Mouse (Mus musculus) MEL (cell line): ENCODE data around the gene Tprn. TPM values are rescaled to one million over a fixed set of nuclear protein-coding genes. Genes with fewer than 3 reads are reported as not detected.
A peak's percentile ranks its signal among the peaks of the same experiment; 100 is the strongest.

Source experiments
- DNase-seq: peaks from one replicate; pipeline ENCODE4 v3.0.0; 2011; ENCODE audit warnings: low read depth, low spot score
- H3K27ac ChIP-seq: 2 replicates; pipeline ENCODE4 v1.5.1; 2012; ENCODE audit warnings: low read depth, mild to moderate bottlenecking, control low read depth, low read length, moderate library complexity; ENCODE audit not compliant: control insufficient read depth
- H3K27me3 ChIP-seq, 2 experiments: fragments of 150-350 bp in 1 of 2; sonication (generic) in 1 of 2; 2 replicates each; pipeline ENCODE4 v1.6.1; 2012; ENCODE audit warnings: low read length in 2 of 2, mild to moderate bottlenecking in 2 of 2, improper control_type of control experiment in 1 of 2, moderate library complexity in 1 of 2; ENCODE audit not compliant: insufficient read depth in 2 of 2, control insufficient read depth in 1 of 2
- H3K36me3 ChIP-seq, 2 experiments: 2 replicates each; pipeline ENCODE4 v1.6.1; 2012 to 2014; ENCODE audit warnings: low read length in 2 of 2, improper control_type of control experiment in 1 of 2, inconsistent platforms in 1 of 2, mild to moderate bottlenecking in 1 of 2; ENCODE audit not compliant: insufficient read depth in 2 of 2, control insufficient read depth in 1 of 2
- H3K4me1 ChIP-seq, 2 experiments: fragments of 150-350 bp in 1 of 2; sonication (generic) in 1 of 2; 2 replicates each; pipeline ENCODE4 v1.6.1; 2012; ENCODE audit warnings: low read length in 2 of 2, improper control_type of control experiment in 1 of 2, mild to moderate bottlenecking in 1 of 2; ENCODE audit not compliant: insufficient read depth in 2 of 2, control insufficient read depth in 1 of 2
- H3K4me3 ChIP-seq, 2 experiments: fragments of 150-350 bp in 1 of 2; sonication (generic) in 1 of 2; 2 replicates each; pipeline ENCODE4 v1.5.1; 2012; ENCODE audit warnings: low read depth in 2 of 2, low read length in 2 of 2, mild to moderate bottlenecking in 2 of 2, moderate library complexity in 2 of 2, control low read depth in 1 of 2, improper control_type of control experiment in 1 of 2; ENCODE audit not compliant: control insufficient read depth in 1 of 2, insufficient read depth in 1 of 2
- H3K79me2 ChIP-seq: 2 replicates; pipeline ENCODE4 v1.6.1; 2012; ENCODE audit warnings: mild to moderate bottlenecking, low read length, moderate library complexity; ENCODE audit not compliant: control insufficient read depth, poor library complexity, insufficient read depth
- H3K9ac ChIP-seq: 2 replicates; pipeline ENCODE4 v1.6.1; 2012; ENCODE audit warnings: low read depth, mild to moderate bottlenecking, control low read depth, low read length, moderate library complexity; ENCODE audit not compliant: control insufficient read depth, poor library complexity, severe bottlenecking
- H3K9me3 ChIP-seq: fragments of 150-350 bp; sonication (generic); replicated peaks from 2 replicates; pipeline ENCODE4 v1.6.1; 2012; ENCODE audit warnings: mild to moderate bottlenecking, low read length, improper control_type of control experiment, moderate library complexity; ENCODE audit not compliant: insufficient read depth
- CHD1 ChIP-seq: IDR thresholded peaks from 2 replicates; pipeline ENCODE4 v1.6.1; 2012; ENCODE audit warnings: low read depth, mild to moderate bottlenecking, inconsistent platforms, low read length, improper control_type of control experiment
- CTCF ChIP-seq, 3 experiments: IDR thresholded peaks in 2 of 3; conservative IDR thresholded peaks in 1 of 3; 2 replicates each; pipeline ENCODE4 v1.5.1; 2011 to 2012; ENCODE audit warnings: low read length in 3 of 3, low read depth in 2 of 3, mild to moderate bottlenecking in 2 of 3, improper control_type of control experiment in 1 of 3, inconsistent platforms in 1 of 3, mixed read lengths in 1 of 3, moderate library complexity in 1 of 3; ENCODE audit not compliant: control insufficient read depth in 1 of 3, insufficient read depth in 1 of 3, poor library complexity in 1 of 3, severe bottlenecking in 1 of 3
- GATA1 ChIP-seq: IDR thresholded peaks from 2 replicates; pipeline ENCODE4 v1.6.1; 2011; ENCODE audit warnings: low read depth, low read length, improper control_type of control experiment
- HCFC1 ChIP-seq: IDR thresholded peaks from 2 replicates; pipeline ENCODE4 v1.6.1; 2012; ENCODE audit warnings: low read depth, mild to moderate bottlenecking, inconsistent platforms, low read length, improper control_type of control experiment, moderate library complexity
- JUND ChIP-seq: IDR thresholded peaks from 2 replicates; pipeline ENCODE4 v1.6.1; 2011; ENCODE audit warnings: low read depth, mild to moderate bottlenecking, improper control_type of control experiment, low read length
- KAT2A ChIP-seq: conservative IDR thresholded peaks from 2 replicates; pipeline ENCODE4 v1.6.1; 2012; ENCODE audit warnings: low read depth, low read length, improper control_type of control experiment, inconsistent platforms
- MEF2A ChIP-seq: IDR thresholded peaks from 2 replicates; pipeline ENCODE4 v1.6.1; 2014; ENCODE audit warnings: low read depth, mild to moderate bottlenecking, inconsistent platforms, low read length, improper control_type of control experiment; ENCODE audit not compliant: poor library complexity, insufficient replicate concordance, severe bottlenecking; ENCODE audit errors: extremely low read depth
- MXI1 ChIP-seq: IDR thresholded peaks from 2 replicates; pipeline ENCODE4 v1.6.1; 2011; ENCODE audit warnings: mild to moderate bottlenecking, low read depth, low read length, improper control_type of control experiment
- MYB ChIP-seq: IDR thresholded peaks from 2 replicates; pipeline ENCODE4 v1.6.1; 2011; ENCODE audit warnings: mild to moderate bottlenecking, low read depth, low read length, improper control_type of control experiment
- NELFE ChIP-seq: IDR thresholded peaks from 2 replicates; pipeline ENCODE4 v1.6.1; 2011; ENCODE audit warnings: low read depth, low read length, improper control_type of control experiment
- POLR2AphosphoS5 ChIP-seq: IDR thresholded peaks from 2 replicates; pipeline ENCODE4 v1.6.1; 2012; ENCODE audit warnings: low read depth, borderline replicate concordance, mild to moderate bottlenecking, inconsistent platforms, low read length, moderate library complexity, mixed read lengths
- RAD21 ChIP-seq: IDR thresholded peaks from 2 replicates; pipeline ENCODE4 v1.6.1; 2011; ENCODE audit warnings: mild to moderate bottlenecking, low read depth, low read length, improper control_type of control experiment
- SIN3A ChIP-seq: IDR thresholded peaks from 2 replicates; pipeline ENCODE4 v1.6.1; 2012; ENCODE audit warnings: low read length, improper control_type of control experiment, inconsistent platforms
- TCF12 ChIP-seq: IDR thresholded peaks from 2 replicates; pipeline ENCODE4 v1.6.1; 2014; ENCODE audit warnings: low read depth, mild to moderate bottlenecking, inconsistent platforms, low read length, improper control_type of control experiment, moderate library complexity
- UBTF ChIP-seq: IDR thresholded peaks from 2 replicates; pipeline ENCODE4 v1.6.1; 2012; ENCODE audit warnings: low read depth, mild to moderate bottlenecking, inconsistent platforms, low read length, improper control_type of control experiment, moderate library complexity, borderline replicate concordance; ENCODE audit not compliant: insufficient read depth
- ZC3H11A ChIP-seq: IDR thresholded peaks from 2 replicates; pipeline ENCODE4 v1.6.1; 2012; ENCODE audit warnings: low read depth, mild to moderate bottlenecking, inconsistent platforms, low read length, improper control_type of control experiment
- ZKSCAN1 ChIP-seq: IDR thresholded peaks from 2 replicates; pipeline ENCODE4 v1.6.1; 2012; ENCODE audit warnings: low read depth, mild to moderate bottlenecking, inconsistent platforms, low read length, improper control_type of control experiment, moderate library complexity
- ZNF384 ChIP-seq: IDR thresholded peaks from 2 replicates; pipeline ENCODE4 v1.6.1; 2012; ENCODE audit warnings: low read depth, mild to moderate bottlenecking, inconsistent platforms, low read length, improper control_type of control experiment
- polyA plus RNA-seq, 2 experiments: library from polyadenylated mRNA; stranded (reverse) in 1 of 2; unstranded in 1 of 2; fragments of >175 nt in 1 of 2; fragments of >200 nt in 1 of 2; gene quantifications; 2 replicates each; pipeline versions ENCODE4 v1.2.1 to v1.2.4; 2012; ENCODE audit warnings: low replicate concordance in 2 of 2, low read depth in 1 of 2; ENCODE audit not compliant: insufficient read length in 2 of 2, insufficient read depth in 1 of 2, missing spikeins in 1 of 2
- total RNA-seq: library from RNA; depleted of rRNA; stranded (reverse); fragments of 300-350 nt; gene quantifications from 2 replicates; pipeline ENCODE4 v1.2.3, GENCODE M21; 2012

Tprn gene
- total and polyA plus RNA-seq, 3 experiments = 32.9 to 50.8 TPM; not detected in 1

GRCm38 (mm10) chr2:25303452-25303851 is 41.0 kb downstream of the Tprn start:
- Histone ChIP-seq H3K9me3 (no peaks in the 10 kb centered on the region), H3K4me1 (peaks cover 0 to 8% of the 10 kb centered on the region in 2 experiments; a peak in 2 of 4 replicates), H3K27me3 (peaks cover 0 to 2% of the 10 kb centered on the region in 2 experiments; a peak in 2 of 4 replicates), H3K4me3 (no peak overlapping the region), H3K9ac (no peak overlapping the region), H3K27ac (no peak overlapping the region), H3K36me3 (peaks cover 0 to 3% of the 10 kb centered on the region in 2 experiments; a peak in 1 of 4 replicates), H3K79me2 (no peaks in the 10 kb centered on the region)
- no peak for DNase-seq
- TF ChIP-seq ZC3H11A (no peak), RAD21 (no peak), ZKSCAN1 (no peak)

- H3K9ac ChIP-seq = no peak overlapping the region
- H3K4me3 ChIP-seq = no peak overlapping the region
- no peak overlapping the region for H3K27ac ChIP-seq
- peak; percentile 29 for DNase-seq
- no peak for TF ChIP-seq ZKSCAN1
- TF ChIP-seq TCF12 = no peak
- TF ChIP-seq GATA1 = no peak
- no peak for TF ChIP-seq NELFE
- no peak for TF ChIP-seq MEF2A
- no peak for TF ChIP-seq KAT2A
- no peak for TF ChIP-seq UBTF
- TF ChIP-seq POLR2AphosphoS5 = no peak
- TF ChIP-seq ZNF384 = no peak
- TF ChIP-seq CHD1 = no peak
- TF ChIP-seq RAD21 = no peak
- TF ChIP-seq SIN3A = no peak
- TF ChIP-seq JUND = no peak
- no peak for TF ChIP-seq ZC3H11A
- no peak for TF ChIP-seq MYB
- no peak for TF ChIP-seq HCFC1
- no peak for TF ChIP-seq MXI1
- no peak for TF ChIP-seq CTCF (IDR thresholded peaks at IDR 0.05 in 2 of 3, conservative IDR thresholded peaks at IDR 0.05 in 1 of 3; ENCODE audit: control insufficient read depth in 1 of 3, insufficient read depth in 1 of 3, low read depth in 2 of 3, low read length in 3 of 3, poor library complexity in 1 of 3, severe bottlenecking in 1 of 3)
- peaks cover 0 to 2% of the 10 kb centered on the region in 2 experiments; a peak in 1 of 4 replicates for H3K27me3 ChIP-seq
- peaks cover 0 to 8% of the 10 kb centered on the region in 2 experiments; a peak in 2 of 4 replicates for H3K4me1 ChIP-seq
- H3K36me3 ChIP-seq = peaks cover 0 to 3% of the 10 kb centered on the region in 2 experiments; a peak in 1 of 4 replicates
- H3K9me3 ChIP-seq = no peaks in the 10 kb centered on the region
- no peaks in the 10 kb centered on the region for H3K79me2 ChIP-seq
Observed at GRCm38 (mm10) chr2:25303931-25304656, 41.7 kb downstream of the Tprn start.
